9 mouse cellular contexts compared by ENCODE assay signal in the genomic region with DNA sequence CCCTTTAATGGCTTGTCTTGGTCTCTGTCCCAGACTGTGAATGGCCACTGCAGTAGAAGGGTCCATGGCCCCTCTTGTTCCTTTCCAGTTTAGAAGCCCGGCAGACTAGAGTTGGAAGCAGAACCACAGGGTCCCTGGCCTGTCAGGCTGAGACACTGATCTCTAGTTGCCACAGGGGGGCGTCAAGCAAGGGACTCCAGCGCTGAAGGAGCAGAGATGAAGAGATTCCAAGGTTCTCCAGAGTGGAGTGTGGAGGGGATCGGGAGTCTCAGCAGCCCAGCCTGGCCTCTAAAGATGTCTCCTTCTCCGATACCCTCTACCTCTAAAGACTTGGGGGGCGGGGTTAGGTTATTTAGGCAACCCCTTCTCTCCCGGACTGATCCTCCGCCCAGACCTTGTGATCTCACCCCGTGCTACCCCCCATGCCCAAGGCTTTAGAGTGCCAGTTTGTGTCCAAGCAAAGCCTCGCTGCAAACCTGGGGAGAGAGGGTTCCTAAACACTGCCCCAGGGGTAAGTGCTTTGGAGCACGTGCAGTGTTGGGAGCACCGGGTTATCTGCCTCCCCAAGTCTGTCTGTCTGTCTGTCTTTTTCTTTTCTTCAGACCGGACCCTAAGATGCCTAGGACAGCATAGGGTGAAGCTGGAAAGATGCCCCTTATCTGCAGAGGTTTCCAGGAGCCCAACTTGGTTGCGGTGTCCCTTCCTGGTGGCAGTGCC. TPM values are rescaled to one million over a fixed set of nuclear protein-coding genes. Genes with fewer than 3 reads are reported as not detected.
A peak's percentile ranks its signal among the peaks of the same experiment; 100 is the strongest.
DNase-seq lines count a peak whose midpoint lies in the region; ATAC-seq lines count a peak whose summit lies in the region.
"Had no signal": no experiment of that assay in that cellular context is flagged by ENCODE, and none has a peak within 500 bp of the region (broad histone marks: within the 10 kb centered on the region; RNA-seq: fewer than 3 reads in every experiment).

No protein-coding gene starts in this region.

- peak overlapping the region; percentile 62 for H3K9ac ChIP-seq in hindbrain, embryonic 14.5 days
- H3K9ac ChIP-seq in midbrain, embryonic 15.5 days: peak overlapping the region; percentile 62

- peaks cover 35% of the 10 kb centered on the region for H3K4me1 ChIP-seq in hindbrain, embryonic 14.5 days (replicated peaks; ENCODE audit: control insufficient read depth, insufficient read depth, low read length)
- H3K4me1 ChIP-seq in midbrain, embryonic 15.5 days: peaks cover 50% of the 10 kb centered on the region

- peaks cover 70% of the 10 kb centered on the region for H3K27me3 ChIP-seq in hindbrain, embryonic 14.5 days (ENCODE audit: control insufficient read depth, insufficient read depth, low read length)
- peaks cover 37% of the 10 kb centered on the region for H3K27me3 ChIP-seq in midbrain, embryonic 15.5 days (replicated peaks)

- ATAC-seq in hindbrain, embryonic 14.5 days (ENCODE audit: low FRiP score): no peak
- no peak for ATAC-seq in midbrain, embryonic 15.5 days (replicated peaks)
- ATAC-seq in megakaryocyte-erythroid progenitor cell, adult 5-6 weeks (replicated peaks; ENCODE audit: low FRiP score, low TSS enrichment, poor library complexity, severe bottlenecking): no peak
- ATAC-seq in granulocyte monocyte progenitor cell, adult 5-6 weeks (replicated peaks; ENCODE audit: poor library complexity, severe bottlenecking): no peak

- H3K4me2 ChIP-seq in hindbrain, embryonic 14.5 days (replicated peaks): peak overlapping the region; percentile 85
- peak overlapping the region; percentile 82 for H3K4me2 ChIP-seq in midbrain, embryonic 15.5 days

- peak; percentile 41 to 44 for DNase-seq in layer of hippocampus, postnatal 10 days (ENCODE audit: low spot score in 2 of 2)
- no peak for DNase-seq in layer of hippocampus, adult 9-11 months
- peak; percentile 51 for DNase-seq in embryo, embryonic 9.5 days (ENCODE audit: extremely low spot score)
- DNase-seq in hindbrain, embryonic 14.5 days (ENCODE audit: low spot score): no peak
- DNase-seq in thymus, postnatal 36 days: no peak

- H3K36me3 ChIP-seq in hindbrain, embryonic 14.5 days (replicated peaks; ENCODE audit: control insufficient read depth, insufficient read depth): no peaks in the 10 kb centered on the region
- no peaks in the 10 kb centered on the region for H3K36me3 ChIP-seq in midbrain, embryonic 15.5 days (replicated peaks)

- H3K4me3 ChIP-seq in hindbrain, embryonic 14.5 days (replicated peaks; ENCODE audit: low read length): peak overlapping the region; percentile 55
- H3K4me3 ChIP-seq in midbrain, embryonic 15.5 days: peak overlapping the region; percentile 58
- H3K4me3 ChIP-seq: megakaryocyte, embryonic 14.5 days had no signal

- H3K9me3 ChIP-seq in hindbrain, embryonic 14.5 days (ENCODE audit: control insufficient read depth, low read length): no peaks in the 10 kb centered on the region
- no peaks in the 10 kb centered on the region for H3K9me3 ChIP-seq in midbrain, embryonic 15.5 days

- H3K27ac ChIP-seq in hindbrain, embryonic 14.5 days: no peak overlapping the region
- H3K27ac ChIP-seq in midbrain, embryonic 15.5 days: peak overlapping the region; percentile 69; the same call in 1 of the 2 replicates

- WGBS in hindbrain, embryonic 14.5 days: 5% methylated on average over 13 of the region's 14 CpGs
- WGBS in midbrain, embryonic 15.5 days: 4% methylated on average over 14 of the region's 14 CpGs

RNA-seq across cellular contexts. Expression of a gene that starts 2.7 kb away (rescaled TPM):
- 10 to 100 TPM in 1 of 2 experiments, 1 to 10 TPM in 1; 7.6 to 10.0 TPM for total RNA-seq in layer of hippocampus, postnatal 10 days (2021)
- polyA plus RNA-seq in hindbrain, embryonic 14.5 days (2014; fragmentation: Nextera tagmentation; extraction: Ambion mirVana): 3.1 and 3.4 TPM in 2 replicates
- polyA plus RNA-seq in midbrain, embryonic 15.5 days (2015; fragmentation: Nextera tagmentation; extraction: Ambion mirVana): 7.2 and 8.6 TPM in 2 replicates
- not detected in 2 replicates for total RNA-seq in megakaryocyte-erythroid progenitor cell, adult 5-6 weeks (2014; fragmentation: Nextera tagmentation)
- total RNA-seq in megakaryocyte-erythroid progenitor cell, adult 5-6 weeks (2017): not detected in 2 replicates
- not detected in 2 replicates for total RNA-seq in granulocyte monocyte progenitor cell, adult 5-6 weeks (2014; fragmentation: Nextera tagmentation)
- total RNA-seq in granulocyte monocyte progenitor cell, adult 5-6 weeks (2017): not detected in 2 replicates

RNA-seq across cellular contexts. Expression of a gene that starts 36.8 kb away (rescaled TPM):
- 1 to 10 TPM; 1.5 to 2.7 TPM for total RNA-seq in layer of hippocampus, postnatal 10 days (2021)
- 0.29 and 0.46 TPM in 2 replicates for polyA plus RNA-seq in hindbrain, embryonic 14.5 days (2014; fragmentation: Nextera tagmentation; extraction: Ambion mirVana)
- polyA plus RNA-seq in midbrain, embryonic 15.5 days (2015; fragmentation: Nextera tagmentation; extraction: Ambion mirVana): 1.1 and 1.3 TPM in 2 replicates
- total RNA-seq in megakaryocyte-erythroid progenitor cell, adult 5-6 weeks (2014; fragmentation: Nextera tagmentation): not detected in 2 replicates
- total RNA-seq in megakaryocyte-erythroid progenitor cell, adult 5-6 weeks (2017): not detected in 2 replicates
- total RNA-seq in granulocyte monocyte progenitor cell, adult 5-6 weeks (2014; fragmentation: Nextera tagmentation): not detected in 2 replicates
- not detected in 2 replicates for total RNA-seq in granulocyte monocyte progenitor cell, adult 5-6 weeks (2017)

Comparison
In these comparisons a context has a peak if more than half of its experiments do, and no peak if none do; other contexts are left out.
1. DNase-seq: peak in layer of hippocampus, postnatal 10 days (2 of 2) and embryo, embryonic 9.5 days (single experiment); none in layer of hippocampus, adult 9-11 months (single experiment), hindbrain, embryonic 14.5 days (single experiment) and thymus, postnatal 36 days (0 of 2).
2. RNA of a gene that starts 2.7 kb away (total RNA-seq): 7.6 to 10.0 TPM in layer of hippocampus, postnatal 10 days; not detected in megakaryocyte-erythroid progenitor cell, adult 5-6 weeks and not detected in granulocyte monocyte progenitor cell, adult 5-6 weeks; every median in the first group is over 4 times any median in the second.